Mouse (Mus musculus): ENCODE measurements around the gene Odf2l. TPM values are rescaled to one million over a fixed set of nuclear protein-coding genes. Genes with fewer than 3 reads are reported as not detected.

Gene Odf2l
- polyA plus RNA-seq, 1 experiment: 4.2 TPM

DNA sequence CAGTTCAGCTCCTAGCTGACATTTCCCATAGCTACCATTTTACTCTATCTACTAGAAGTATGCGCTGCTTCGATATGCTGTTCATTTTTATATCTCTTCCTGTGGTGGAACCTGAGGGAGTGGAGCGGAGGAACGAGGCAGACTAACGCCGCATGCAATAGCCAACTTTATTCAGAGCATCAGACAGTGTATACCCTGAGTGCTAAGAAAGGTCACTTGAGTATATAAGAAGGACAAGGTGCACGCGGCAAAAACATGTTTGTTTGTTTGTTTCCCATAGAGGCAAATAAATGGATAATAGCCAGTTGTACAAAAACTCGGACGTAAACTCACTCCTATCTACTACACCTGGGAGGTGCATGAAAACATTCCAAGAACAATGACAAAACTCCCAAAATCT, 751 bp upstream of the Odf2l start:
- TF ChIP-seq GATA1 (IDR thresholded peaks at IDR 0.05; ENCODE audit: low read length): no peak

DNA sequence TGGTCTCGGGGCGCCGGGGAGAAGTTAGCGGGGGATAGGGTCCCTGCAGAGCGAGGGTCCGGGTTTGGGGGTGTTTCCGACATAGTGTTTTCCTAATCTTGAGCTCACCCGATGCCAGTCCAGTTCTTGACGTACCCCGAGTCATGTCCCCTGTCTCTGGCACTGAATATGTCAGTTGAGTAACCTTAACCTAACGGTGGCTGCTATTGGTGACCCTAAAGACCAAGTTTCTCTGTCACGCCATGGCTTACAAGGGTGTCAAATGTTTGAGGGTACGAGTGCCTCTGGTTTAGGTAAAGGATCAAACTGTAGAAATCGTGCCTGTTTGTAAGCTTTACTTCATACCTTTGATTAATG, 592 bp downstream of the Odf2l start:
- TF ChIP-seq GATA1 (IDR thresholded peaks at IDR 0.05; ENCODE audit: low read length): no peak

DNA sequence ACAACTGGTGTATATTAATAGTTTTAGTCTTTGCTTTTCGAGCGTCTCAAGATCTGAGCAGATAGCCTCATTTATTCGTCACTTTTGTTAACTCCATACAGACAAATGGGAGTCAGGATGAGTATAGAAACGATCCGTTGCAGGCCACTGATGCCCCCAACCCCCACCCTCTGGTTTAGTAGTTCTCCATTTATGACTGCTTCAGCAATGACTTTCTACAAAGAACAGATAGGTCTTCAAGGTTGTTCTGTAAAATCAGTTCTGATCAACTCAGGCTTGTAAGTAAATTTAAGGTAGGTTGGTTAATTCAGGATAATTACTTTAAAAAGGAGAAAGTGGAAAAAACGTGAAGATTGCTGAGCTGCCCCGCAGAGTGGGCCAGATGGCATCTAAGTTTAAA, 1.0 kb downstream of the Odf2l start:
- no peak for TF ChIP-seq GATA1 (IDR thresholded peaks at IDR 0.05; ENCODE audit: low read length)

GRCm38 (mm10) chr3:145126618-145127017, 8.2 kb downstream of the Odf2l start:
- TF ChIP-seq GATA1 (IDR thresholded peaks at IDR 0.05; ENCODE audit: low read length): no peak

GRCm38 (mm10) chr3:145129356-145129755, 11.0 kb downstream of the Odf2l start:
- TF ChIP-seq GATA1 (IDR thresholded peaks at IDR 0.05; ENCODE audit: low read length): no peak

DNA sequence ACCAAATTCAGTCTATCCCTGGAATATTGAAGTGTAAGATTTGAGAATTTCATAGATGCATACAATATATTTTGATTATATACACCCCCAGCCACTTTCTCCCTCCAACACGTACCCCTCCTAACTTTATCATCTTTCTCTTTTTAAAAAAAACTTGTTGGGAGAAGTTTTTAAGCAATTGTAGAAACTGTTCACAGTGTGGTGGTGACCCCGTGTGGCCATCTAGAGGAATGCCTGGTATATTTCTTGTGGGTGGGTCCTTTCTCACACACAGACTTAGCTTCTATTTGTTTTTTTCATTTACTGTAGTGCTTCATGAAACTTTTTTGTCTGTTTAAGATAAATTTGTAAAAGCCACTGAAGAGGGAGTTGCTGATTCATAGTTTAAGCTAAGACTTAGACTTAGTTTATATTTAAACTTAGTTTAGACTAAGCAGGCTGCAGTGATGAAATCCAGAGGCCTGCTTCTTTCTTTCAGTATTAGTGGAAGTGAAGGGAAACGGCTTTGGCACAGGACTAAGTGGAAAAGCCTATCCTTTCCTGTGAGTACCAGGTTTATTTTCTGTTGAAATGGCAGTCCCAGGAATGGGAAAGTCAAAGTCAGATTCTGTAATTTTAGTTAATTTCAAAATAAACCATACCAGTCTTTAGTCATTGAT, 13.0 kb downstream of the Odf2l start:
- TF ChIP-seq GATA1 (IDR thresholded peaks at IDR 0.05; ENCODE audit: low read length): no peak

DNA sequence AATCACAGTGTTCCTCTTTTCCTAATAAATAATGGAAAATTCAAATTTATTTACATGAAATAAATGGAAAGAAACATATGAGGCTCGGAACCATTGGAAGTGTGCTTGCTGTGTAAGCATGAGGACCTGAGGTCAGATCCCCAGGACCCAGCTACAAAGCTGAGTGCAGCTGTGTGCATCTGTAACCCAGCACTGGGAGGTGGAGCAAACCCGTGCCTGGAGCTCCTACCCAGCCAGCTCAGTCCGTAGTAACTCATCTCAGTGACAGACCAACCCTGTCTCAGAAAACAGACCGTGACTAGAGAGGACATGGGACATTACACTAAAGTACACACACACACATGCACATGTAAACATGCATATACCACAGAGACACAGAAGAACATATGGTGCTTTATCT, 21.8 kb downstream of the Odf2l start:
- TF ChIP-seq GATA1 (IDR thresholded peaks at IDR 0.05; ENCODE audit: low read length): no peak

DNA sequence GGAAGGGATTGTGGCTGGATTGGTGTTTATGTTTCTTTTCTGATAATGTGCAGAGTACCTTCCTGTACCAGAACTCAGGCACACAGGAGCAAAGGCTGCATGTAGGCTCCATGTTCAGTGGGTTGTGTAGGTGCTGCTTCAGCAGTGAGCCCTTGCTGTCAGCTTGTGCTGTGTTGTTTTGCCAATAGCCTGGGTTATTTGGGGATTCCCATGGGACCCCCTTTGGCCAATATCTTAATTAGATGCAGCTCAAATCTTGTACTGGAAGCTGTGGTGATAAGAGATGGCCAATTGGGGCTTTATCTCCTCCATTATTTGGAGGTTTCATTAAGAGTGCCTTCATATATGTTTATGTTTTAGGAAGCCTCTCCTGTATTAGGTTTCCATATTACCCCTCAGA, 24.5 kb downstream of the Odf2l start:
- TF ChIP-seq GATA1 (IDR thresholded peaks at IDR 0.05; ENCODE audit: low read length): no peak

DNA sequence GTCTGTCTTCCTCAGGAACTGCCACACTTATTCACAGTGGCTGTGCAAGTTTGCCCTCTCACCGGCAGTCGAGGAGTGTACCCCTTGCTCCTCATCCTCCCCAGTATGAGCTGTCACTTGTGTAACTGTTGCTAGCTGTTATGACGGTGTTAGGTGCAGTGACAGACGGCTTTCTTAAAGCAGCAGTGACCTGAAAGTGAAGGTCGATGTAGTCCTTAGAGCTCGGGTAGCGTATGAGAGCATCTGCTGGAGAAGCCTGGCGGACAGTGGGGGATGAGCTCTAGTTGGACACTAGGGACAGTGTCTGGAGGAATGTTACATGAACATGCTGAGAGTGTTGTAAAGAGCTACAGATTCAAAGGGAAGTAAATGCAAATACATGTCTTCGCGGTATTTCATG, 25.5 kb downstream of the Odf2l start:
- TF ChIP-seq GATA1 (IDR thresholded peaks at IDR 0.05; ENCODE audit: low read length): no peak

GRCm38 (mm10) chr3:145146871-145147270, 28.5 kb downstream of the Odf2l start:
- no peak for TF ChIP-seq GATA1 (IDR thresholded peaks at IDR 0.05; ENCODE audit: low read length)

DNA sequence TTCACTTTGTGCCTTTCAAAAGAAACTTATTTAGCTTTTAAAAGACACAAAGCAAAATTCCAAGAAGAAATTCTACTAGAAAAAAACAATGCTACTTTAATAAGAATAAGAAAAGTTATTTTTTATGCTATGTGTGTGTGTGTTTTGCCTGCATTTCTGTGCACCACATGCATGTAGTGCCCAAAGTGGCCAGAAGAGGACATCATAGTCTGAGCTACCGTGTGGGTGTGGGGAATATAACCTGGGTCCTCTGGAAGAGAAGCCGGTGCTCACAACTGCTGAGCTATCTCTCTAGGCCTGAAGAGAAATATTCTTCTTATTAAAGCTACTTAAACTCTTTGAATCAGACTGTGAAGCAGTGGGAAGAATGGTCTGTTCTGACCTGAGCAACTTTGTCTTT, 29.1 kb downstream of the Odf2l start:
- TF ChIP-seq GATA1 (IDR thresholded peaks at IDR 0.05; ENCODE audit: low read length): no peak

DNA sequence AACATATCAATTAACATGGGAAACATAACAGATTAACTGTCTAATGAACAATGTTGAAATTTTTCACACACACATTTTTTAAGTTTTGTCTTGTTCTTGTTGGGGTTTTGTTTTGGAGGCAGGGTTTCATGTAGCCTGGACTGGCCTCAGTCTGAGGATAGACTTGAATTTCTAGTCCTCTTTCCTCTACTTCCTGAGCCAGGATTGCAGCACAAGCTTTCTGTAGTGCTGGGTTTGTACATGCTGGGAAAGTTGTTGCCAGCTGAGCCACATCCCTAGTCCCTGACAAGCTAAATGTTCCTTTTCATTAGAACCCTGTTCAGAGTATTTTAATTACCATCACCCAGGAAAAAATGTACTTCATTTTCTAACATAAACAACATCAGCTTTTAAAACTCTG, 29.6 kb downstream of the Odf2l start:
- no peak for TF ChIP-seq GATA1 (IDR thresholded peaks at IDR 0.05; ENCODE audit: low read length)

DNA sequence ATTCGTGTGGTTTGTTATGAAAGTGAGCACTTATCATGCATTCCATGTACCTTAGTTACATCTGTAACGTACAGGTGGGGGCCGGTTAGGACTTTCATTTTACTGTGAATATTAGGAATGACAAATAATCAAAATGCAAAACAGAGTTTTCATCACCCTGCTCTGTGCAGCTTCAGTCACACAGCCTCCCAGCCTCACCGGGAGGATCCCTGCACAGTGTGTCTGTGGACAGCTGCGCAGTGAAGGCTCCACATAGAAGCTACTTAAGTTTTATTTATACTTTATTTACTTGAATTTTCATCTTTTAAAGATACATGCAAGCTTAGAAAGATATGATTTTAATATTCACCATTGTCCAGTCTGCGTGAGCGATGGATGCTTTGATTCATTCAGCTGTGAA, 32.7 kb downstream of the Odf2l start:
- TF ChIP-seq GATA1 (IDR thresholded peaks at IDR 0.05; ENCODE audit: low read length): no peak

- no peak for TF ChIP-seq GATA1 (IDR thresholded peaks at IDR 0.05; ENCODE audit: low read length)
These were observed 33.5 kb downstream of the Odf2l start for GRCm38 (mm10) chr3:145151933-145152332.

GRCm38 (mm10) chr3:145156883-145157282, 38.5 kb downstream of the Odf2l start:
- no peak for TF ChIP-seq GATA1 (IDR thresholded peaks at IDR 0.05; ENCODE audit: low read length)

DNA sequence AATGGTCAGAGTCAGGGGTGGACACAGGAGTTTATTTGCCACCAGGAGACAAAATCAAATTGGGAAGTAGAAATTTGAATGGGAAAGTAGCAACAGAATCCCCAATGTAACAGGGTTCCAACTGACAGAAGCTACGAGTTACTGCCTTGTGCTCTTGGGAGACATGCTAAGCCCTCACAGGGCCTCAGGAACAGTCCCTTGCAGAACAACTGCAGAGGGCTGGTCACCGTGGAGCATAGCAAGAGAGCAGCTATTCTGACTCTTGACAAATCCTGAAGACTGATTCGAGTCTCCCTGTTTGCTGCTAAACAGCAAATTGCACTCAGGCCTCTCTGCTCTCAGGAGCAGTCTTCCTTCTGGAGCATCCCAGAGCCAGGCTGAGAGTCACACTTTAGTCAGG, 40.1 kb downstream of the Odf2l start:
- no peak for TF ChIP-seq GATA1 (IDR thresholded peaks at IDR 0.05; ENCODE audit: low read length)

- TF ChIP-seq GATA1 (IDR thresholded peaks at IDR 0.05; ENCODE audit: low read length): no peak
These were observed 48.4 kb downstream of the Odf2l start for GRCm38 (mm10) chr3:145166741-145167140.

DNA sequence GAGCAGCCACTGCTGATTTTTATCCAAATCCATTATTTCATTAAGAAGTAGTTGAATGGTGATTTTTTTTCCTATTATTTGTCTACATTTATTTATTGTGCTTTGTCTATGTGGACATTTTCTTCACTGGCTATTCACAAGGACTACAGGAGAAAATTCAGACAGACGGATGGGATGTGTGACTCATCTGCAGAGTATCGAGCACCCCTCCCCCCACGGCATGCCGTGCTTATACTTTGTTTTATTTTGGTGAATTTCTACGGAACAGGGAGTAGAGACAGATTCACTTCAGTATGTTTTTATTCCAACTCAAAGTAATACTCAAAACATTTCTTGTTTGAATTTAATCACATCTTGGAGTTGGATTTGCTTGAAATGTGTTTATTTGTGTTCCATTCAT, 49.4 kb downstream of the Odf2l start:
- TF ChIP-seq GATA1 (IDR thresholded peaks at IDR 0.05; ENCODE audit: low read length): no peak
